Mouse (Mus musculus): ENCODE measurements around the gene Gripap1.
A peak's percentile ranks its signal among the peaks of the same experiment; 100 is the strongest.
"Not testable (repeated sequence)": the region's sequence is repeated elsewhere in the genome, so short reads cannot be mapped to it uniquely, and the experiment has no call there.

The Gripap1 gene

GRCm38 (mm10) chrX:7779294-7779693 is 10.3 kb upstream of the Gripap1 start:
- no peak for DNase-seq

DNA sequence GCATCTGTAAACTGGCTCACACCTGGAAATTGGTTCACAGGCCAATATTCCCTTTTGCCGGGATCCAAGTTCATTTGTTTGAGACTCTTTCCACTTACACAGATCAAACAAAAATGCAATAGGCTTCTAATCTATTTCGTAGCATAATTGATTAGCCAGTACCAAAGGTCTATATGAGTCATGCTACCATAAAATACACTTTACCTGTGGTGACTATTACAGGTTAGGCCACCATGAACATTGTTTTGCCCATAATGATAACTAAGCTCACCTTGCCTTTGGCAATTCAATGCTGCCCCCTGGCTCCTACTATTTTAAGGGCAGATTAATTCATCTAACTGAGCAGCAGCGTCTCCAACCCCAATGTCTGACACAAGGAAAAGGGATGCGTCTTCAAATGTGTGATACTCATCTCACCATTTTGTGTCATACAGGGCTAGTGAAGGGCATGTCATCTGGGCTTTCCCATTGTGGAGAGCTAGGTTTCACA is 6.9 kb upstream of the Gripap1 start:
- DNase-seq = no peak

GRCm38 (mm10) chrX:7790309-7790708 is 744 bp downstream of the Gripap1 start:
- no peak for DNase-seq

GRCm38 (mm10) chrX:7793361-7793760 is 3.8 kb downstream of the Gripap1 start:
- no peak for DNase-seq

GRCm38 (mm10) chrX:7795016-7795415 is 5.5 kb downstream of the Gripap1 start:
- no peak for DNase-seq

DNA sequence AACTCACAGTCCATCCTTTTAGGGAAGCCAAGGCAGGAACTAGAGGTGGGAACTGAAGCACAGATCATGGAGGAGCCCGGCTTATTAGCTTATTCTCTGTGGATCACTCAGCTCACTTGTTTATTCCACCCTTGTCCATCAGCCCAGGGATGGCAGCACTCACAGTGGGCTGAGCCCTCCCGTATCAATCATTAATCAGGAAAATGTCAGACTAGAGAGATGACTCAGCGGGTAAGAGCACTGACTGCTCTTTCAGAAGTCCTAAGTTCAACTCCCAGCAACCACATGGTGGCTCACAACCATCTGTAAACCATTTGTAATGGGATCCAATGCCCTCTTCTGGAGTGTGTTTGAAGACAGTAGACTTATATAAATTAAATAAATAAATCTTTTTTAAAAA is 7.8 kb downstream of the Gripap1 start:
- no peak for DNase-seq

DNA sequence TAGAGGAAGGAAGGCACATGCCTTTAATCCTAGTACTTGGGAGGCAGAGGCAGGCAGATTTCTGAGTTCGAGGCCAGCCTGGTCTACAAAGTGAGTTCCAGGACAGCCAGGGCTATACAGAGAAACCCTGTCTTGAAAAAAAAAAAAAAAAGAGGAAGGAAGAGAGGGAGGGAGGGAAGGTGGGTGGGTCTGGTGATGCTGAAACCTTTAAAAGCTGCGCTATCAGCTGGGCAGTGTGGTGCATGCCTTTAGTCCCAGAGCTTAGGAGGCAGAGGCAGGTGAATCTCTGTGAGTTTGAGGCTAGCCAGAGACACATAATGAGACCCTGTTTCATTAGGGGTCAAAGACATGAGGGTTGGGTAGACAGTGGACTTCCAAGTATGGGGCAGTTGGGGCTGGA is 12.6 kb downstream of the Gripap1 start:
- DNase-seq = not testable (repeated sequence)

DNA sequence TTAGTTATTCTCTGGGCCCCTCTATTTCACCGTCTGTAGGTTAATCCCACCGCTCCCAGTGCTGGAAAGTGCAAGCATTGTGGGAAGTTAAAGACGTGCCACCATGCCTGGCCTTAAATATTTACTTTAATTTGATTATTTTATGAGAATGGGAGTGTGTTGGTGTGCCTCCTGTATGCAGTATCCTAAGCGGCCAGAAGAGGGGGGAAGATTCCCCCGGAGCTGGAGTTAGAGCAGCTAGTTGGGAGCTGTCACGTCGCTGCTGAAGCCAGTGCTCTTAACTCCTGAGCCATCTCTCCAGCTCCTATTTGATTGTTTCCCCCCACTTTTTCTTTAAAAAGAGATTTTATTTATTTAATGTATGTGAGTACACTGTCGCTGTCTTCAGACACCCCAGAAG is 25.5 kb downstream of the Gripap1 start:
- DNase-seq = not testable (repeated sequence)

DNA sequence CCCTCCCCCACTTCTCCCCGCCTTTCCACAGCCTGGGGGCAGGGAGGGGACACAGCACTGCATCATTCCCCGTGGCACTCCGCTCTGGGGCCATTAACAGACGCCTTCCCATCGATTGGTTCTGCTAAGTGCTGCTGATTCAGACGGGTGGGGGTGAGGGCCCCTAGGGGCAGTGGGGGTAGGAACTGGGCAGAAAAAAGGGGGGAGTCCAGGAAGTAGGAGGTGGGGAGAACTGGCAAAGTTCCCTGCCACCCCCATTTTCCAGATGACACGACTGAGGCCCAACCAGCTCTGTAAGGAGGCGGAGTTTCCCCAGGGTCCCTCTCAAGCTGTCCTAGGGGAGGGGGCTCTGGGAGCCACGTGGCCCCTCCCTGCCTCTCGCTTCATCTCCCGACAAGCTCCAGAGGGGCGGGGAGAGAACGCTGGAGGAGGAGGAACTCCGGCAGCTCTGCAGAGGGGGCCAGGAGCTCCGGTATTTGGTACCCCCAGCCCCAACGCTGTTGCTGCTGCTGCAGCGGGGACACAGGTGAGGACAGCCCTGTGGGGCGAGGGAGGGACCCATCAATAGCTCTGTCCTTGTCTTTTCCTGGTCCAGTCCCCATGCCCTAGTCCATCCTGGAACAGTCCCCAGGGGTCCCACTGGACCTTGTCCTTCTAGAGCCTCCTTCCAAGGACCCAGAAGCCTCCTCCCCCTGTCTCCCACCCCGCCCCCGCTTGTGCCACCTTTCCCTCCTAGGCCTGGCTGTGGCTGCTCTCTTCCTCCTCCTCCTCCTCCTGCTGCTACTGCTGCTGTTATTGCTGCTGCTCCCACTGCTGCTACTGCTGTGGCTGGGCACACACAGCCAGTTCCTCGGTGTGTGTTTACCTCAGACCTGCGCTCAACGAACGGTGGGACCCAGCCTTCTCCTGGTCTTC is 32.6 kb downstream of the Gripap1 start, which contains the start of gene Kcnd1:
Kcnd1 (plus strand) TSS at position 425 of the 915 bp plus-strand sequence.
- no peak for DNase-seq

DNA sequence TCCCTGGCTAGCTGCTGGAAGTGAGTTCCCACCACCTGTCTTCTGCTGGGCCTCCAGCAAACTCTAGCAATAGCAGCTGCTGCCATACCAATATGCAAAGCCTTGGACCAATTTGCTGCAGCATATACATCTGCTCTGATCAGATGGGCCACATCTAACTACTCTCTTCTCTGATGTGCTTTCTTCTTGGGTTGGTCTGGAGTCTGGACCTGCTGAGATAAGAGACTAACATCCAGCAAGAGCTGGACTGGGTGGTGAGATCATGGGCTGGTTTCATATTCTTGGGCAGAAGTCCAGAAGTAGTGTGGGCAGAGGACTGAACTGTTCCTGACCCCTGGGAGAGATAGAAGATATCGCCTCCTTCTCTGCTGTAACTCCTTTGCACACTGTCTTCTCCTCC is 47.6 kb downstream of the Gripap1 start:
- DNase-seq = no peak

DNA sequence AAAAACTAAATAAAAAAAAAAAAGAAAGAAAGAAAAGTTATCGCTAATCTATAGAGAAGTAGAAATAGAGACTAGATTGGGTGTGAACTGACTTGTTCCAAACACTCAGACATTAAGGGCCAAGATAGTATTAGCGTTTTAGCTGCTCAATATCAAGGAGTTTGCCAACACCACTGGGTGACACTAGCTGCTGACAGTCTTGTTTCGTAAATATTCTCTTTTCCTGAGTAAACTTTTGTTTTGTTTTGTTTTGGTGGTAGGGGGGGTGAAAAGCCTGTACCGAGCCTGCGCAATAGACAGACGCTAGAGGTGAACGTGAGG is 51.2 kb downstream of the Gripap1 start:
- no peak for DNase-seq

GRCm38 (mm10) chrX:7841163-7842162 is 51.9 kb downstream of the Gripap1 start, which contains the start of gene Otud5:
Gene Otud5, plus strand, starts transcription at chrX:7841364.
- DNase-seq = peak; percentile 92 to 96

DNA sequence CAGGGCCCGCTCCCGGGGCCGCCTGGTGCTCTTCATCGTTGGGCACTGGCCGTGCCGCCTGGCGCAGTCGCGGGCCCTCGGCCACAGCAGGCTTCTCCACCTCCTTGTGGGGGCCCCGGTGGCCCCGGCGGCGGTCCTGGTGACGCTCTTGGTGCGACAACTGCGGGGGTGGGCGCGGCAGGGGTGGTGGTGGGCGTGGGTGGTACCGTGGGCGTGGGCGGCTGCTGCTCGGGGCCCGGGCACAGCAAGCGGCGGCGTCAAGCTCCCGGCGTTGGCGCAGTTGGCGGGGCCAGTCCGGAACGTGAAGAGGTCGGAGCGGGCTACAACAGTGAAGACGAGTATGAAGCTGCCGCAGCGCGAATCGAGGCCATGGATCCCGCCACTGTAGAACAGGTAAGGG is 52.8 kb downstream of the Gripap1 start:
- peak; percentile 14 for DNase-seq

DNA sequence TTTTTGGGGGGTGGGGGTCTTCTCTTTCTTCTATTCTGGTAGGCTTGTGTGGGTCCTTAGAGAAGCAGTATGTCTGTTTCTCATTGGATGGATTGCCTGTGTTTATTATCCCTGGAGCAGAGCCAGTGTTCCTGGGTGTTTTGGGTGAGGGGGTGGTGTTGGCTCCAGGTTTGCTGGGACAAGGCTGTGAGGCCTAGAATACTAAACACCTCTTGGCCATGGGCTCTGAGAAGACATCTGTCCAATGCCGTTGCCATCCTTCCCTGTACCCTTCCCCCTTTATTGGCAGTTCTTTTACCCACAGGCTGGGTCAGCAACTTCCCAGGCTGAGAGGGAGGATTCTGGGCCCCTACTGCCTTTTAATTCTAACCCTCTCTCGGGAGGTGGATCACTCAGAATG is 58.3 kb downstream of the Gripap1 start:
- DNase-seq = no peak

- DNase-seq = no peak
Measured at GRCm38 (mm10) chrX:7854578-7854977, 65.0 kb downstream of the Gripap1 start.

DNA sequence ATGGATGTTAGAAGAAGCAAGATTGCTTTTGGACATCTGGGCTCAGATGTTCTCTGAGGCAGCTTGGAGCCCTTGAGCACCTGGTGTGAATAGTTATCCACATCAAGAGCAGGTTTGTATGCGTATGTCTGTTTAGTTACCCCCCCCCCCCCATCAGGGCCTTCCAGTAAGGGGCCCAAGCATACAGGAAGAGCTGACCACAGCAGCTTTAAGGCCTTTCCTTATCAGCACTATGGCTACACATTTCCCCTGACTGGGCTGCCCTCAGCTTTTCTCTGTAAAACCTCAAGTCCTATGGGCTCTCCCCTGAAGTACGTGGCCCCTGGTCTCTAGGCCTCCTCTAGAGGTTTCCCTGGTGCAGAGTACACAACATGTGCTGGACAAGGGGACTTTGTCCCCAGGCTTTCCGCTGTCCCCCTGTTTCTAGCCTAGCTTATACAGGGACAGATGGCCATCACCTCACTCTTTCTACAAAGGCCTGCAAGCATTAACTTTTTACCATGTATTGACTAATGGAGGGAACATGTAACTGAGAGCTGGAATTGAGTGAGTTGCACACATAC is 69.7 kb downstream of the Gripap1 start:
- DNase-seq = no peak

GRCm38 (mm10) chrX:7863181-7863580 is 73.6 kb downstream of the Gripap1 start:
- DNase-seq = no peak

DNA sequence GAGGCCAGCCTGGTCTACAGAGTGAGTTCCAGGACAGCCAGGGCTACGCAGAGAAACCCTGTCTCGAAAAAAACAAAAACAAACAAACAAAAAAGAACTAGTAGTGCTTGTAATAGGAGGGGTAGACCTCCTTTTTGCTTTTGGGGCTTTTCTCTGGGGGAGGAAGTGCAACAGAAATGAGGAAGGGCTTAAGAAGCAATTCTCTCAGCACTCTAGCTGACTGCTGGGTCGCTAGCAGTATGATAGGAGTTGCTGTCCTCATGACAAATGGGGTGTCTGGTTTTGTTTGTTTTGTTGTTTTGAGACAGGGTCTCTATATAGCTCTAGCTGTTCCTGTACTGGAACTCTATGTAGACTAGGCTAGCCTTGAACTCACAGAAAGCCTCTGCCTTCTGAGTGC is 75.0 kb downstream of the Gripap1 start:
- DNase-seq = no peak

GRCm38 (mm10) chrX:7865343-7865742 is 75.8 kb downstream of the Gripap1 start:
- no peak for DNase-seq

DNA sequence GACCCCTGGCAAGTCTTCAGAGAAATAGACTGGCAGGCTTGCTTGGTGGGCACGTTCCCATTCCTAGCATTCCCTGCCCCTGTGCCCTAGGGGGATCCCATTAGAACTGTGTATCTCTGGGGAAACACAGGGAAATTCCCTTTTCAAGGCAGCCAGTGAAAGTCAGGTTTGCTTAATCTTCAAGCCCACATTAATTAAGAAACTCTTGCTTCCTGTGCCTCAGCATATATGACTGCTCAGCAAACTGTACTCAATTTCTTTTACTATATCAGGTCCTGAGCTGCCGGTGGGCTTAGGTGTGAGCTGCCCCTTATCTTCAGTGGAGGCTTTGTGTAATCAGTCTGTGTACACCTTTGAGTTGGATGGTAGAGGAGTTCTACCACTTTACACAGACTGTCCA is 76.2 kb downstream of the Gripap1 start:
- no peak for DNase-seq

DNA sequence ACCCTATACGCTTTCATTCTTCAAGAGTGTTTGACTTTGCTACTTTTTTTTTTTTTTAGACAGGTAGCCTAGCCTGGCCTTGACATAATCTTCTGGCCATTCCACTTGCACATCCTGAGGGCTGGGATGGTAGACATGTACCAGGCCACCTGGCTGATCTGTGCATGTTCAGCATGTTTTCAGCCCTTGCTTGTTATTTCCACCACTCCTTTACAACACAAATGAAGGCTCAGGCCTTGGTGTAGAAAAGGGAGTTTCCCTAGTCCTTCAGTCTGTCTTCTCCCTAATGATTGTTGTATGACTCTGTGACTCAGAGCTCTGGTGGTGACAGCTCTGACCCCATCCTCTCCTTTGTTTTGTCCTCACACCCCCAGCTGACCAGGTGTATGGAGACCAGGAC is 77.6 kb downstream of the Gripap1 start:
- DNase-seq = no peak

DNA sequence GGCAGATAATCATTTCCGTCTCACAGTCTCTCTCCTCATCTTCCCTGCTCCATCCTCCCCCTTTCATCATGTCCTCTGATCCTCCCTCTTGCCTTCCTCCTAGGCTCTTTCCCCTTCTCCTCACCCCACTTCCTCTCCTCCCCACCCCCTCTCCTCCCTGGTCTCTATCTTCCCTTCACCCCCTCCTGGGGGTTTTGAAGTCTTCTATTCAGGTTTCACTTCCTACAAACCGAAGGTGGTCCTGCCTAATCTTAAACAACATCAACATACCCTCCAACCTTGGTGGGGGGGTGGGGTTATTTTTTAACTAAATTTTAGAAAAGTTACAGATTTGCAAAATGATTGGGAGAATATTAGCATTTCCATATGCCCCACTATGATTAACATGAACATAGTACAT is 78.9 kb downstream of the Gripap1 start:
- no peak for DNase-seq

- DNase-seq = no peak
Measured at GRCm38 (mm10) chrX:7869826-7870225, 80.3 kb downstream of the Gripap1 start.

All from thymus, adult 18-20 months (tissue).